Mouse (Mus musculus) frontal cortex, postnatal 25 days (tissue): ENCODE measurements around the gene Phc1.
A peak's percentile ranks its signal among the peaks of the same experiment; 100 is the strongest.
"Not testable (repeated sequence)": the region's sequence is repeated elsewhere in the genome, so short reads cannot be mapped to it uniquely, and the experiment has no call there.

Source experiments
- DNase-seq, 2 experiments: peaks; one replicate each; pipeline ENCODE4 v3.0.0; 2022; ENCODE audit warnings: low spot score in 2 of 2

Gene Phc1

DNA sequence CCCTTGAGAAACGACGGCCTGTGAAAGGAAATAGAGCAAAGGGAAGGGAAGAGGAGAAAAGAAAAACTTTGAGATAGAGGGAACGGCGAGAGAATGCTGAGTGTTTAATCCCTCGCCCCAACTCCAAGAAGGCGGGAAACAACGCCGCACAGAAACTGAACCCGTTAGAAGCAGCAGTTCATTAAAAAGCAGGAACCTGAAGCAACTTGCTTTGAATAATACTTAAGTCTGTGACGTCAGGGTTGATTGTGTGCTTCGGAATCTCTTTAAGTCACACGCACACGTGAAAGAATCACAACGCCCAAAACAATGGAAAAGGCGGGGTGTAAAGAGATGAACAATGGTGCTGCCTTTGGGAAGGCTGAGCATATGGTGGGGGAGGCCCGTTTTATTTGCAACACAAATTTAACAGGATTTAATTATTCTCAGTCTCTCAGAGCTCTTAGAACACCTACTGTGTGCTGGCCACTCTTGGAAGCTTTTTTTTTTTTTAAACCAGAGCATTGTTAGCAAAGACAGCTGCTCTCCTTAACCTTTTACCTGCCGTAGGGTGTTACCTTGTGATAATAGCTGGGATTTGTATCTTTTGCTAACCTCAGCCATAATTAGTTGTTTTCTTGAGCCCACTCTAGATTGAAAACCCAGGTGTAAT is at the start of gene Phc1:
Gene Phc1, minus strand, starts transcription at position 213 of the 652 bp plus-strand sequence.
- DNase-seq = peak in 1 of 2 experiments; percentile 9

DNA sequence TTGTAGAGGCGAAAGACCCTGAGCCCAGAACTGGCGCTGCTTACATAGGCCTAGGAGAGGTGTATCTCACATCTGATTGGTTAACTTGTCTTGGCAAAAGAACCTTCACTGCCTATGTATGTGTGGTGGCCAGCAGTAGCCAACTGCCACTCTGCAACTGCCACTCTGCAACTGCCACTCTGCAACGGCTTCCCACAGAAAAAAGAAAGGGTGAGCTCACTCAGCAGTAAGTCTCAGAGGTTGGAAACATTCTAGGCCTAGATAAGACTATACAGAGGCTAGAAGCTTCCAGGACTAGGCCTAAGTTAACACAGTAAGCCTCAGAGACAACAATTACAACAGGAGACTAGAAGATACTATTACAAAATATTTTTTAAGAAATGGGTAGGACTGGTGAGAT is 49.6 kb upstream of the Phc1 start:
- DNase-seq = not testable (repeated sequence)

DNA sequence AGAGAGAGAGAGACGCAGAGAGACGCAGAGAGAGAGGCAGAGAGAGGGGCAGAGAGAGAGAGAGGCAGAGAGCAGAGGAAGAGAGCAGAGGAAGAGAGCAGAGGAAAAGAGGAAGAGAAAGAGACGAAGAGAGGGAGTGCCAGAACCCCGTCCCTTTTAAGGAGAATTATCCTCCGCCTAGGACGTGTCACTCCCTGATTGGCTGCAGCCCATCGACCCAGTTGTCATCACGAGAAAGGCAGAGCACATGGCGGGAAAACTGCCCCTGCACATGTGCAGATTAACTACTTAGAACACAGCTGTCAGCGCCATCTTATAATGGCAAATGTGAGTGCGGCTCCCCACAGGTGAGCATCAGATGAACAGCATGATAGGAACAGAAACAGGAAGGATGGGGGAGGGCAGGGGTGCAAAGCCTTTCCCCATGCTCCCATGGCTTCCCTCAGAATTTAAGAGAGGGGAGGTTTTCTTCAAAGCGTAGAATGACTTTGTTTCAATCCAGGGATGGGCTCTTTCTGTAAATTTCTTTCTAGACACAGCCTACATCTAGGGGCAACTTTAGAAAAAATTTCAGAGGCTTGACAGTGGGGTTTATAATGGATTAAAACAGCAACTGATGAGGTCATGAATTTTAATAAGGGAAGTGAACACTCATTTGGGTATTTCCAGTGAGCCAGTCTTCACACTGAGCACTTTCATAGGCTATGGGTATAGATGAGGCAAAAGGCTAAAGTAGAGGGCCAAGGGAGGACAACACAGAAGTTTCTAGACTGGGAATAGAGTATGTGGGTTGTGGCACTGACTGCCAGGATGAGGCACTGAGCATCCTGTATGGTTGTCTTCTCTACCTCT is 47.0 kb upstream of the Phc1 start:
- not testable (repeated sequence) for DNase-seq

DNA sequence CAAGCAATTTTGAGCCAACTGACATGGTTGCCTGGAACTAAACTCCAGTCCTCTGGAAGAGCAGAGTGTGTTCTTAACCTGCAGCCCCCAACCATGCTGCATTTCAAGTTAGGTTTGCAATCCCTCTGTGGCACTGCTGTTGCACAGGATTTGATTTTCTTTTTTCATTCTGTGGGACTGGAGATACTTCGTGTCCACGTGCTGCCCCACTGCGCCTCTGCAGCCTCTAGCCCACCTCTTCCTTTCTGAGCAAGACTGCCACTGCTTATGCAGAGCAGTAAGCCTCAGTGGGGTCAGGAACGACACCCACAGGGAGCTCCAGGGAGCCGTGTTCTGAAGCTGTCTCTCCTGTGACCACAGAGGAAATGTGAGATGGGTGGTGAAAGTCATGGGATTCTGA is 45.4 kb upstream of the Phc1 start:
- DNase-seq = no peak

DNA sequence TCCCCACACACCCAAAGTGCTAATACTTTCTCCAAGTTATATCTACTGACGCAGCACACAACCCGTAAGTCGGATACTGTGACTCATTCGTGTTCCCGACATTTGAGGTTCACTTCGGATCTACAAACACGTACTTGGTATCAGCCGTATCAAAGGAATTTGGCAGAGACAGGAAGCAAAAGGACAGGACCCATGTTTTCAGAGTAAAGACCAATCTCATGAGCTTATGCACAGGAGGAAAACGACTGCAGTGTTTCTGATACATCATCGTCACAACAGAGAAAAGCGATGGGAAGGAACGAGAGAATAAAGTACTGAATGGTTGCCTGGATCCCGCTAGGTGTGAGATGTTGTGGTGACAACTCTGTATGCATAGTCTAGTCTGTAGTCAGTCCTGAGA is 44.5 kb upstream of the Phc1 start:
- no peak for DNase-seq

DNA sequence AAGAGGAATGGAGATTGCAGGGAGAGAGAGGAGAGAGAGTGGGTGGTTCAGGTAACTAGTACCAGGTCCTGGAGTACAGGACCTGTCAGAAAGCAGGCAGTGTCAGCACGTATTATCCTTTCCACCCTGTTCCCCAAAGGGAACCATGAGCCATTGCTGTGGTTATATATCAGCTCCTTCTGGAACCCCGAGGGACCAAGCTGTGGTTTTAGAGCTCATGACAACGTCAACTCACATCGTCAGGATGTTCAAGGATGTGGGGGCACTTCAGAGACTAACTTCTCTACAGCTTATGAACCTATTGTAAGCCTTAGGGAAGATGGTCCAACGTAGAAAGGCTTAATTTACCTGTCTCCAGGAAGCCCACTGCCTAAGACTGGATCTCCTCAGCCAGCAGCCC is 42.9 kb upstream of the Phc1 start:
- no peak for DNase-seq

DNA sequence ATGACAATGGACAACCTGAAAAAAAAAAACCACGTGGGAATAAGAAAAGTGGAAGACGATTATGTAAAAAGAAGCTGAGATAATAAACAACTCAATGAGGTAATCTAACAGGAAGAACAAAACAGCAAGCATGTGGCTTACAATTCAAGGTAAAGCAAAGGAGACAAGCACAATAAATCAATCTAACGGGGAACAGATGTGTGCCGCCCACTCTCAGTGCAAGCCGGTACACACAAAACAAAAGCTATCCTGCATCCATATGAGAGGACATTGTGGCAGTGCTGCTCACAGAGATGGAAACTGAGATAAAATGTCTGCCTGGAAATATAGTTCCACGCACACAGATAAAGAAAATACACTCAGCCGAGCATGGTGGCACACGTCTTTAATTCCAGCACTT is 41.7 kb upstream of the Phc1 start:
- no peak for DNase-seq

DNA sequence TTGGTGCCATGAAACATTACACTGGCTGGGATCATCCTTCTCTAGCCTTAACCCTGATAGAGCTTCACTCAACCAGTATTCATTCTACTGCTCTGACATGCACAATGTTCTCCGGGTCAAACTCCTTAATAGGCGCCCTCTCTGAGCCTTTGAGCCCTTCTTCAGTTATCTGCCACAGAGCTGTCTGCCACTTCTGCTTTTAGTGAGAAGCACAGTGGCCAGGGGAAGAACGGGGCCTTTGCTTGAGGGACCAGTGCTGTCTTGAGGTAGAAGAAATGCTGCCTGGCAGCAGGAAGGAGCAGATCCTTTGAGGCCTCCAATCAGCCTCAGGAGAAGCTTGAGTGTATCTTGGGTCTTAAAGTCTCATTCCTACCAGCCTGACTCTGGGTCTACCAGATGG is 27.9 kb upstream of the Phc1 start:
- no peak for DNase-seq

DNA sequence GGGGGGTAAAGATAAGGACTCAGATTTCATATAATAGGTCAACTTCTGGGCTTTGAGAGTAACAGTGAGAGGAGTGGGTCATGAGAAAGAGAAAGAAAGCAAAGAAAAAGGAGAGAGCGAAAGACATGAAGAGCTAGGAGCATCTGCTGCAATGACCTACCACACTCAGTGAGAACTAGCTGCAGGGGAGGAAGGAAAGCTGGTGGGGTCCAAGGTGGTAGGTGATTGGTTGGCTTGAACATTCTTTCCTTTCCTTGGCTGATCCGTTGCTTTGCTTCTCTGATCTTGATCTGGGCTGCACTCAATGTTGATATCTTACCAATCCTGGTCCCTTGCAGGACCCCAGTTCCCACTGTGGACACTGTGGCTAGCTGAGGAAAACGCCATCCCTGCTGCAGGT is 26.6 kb upstream of the Phc1 start:
- DNase-seq = no peak

DNA sequence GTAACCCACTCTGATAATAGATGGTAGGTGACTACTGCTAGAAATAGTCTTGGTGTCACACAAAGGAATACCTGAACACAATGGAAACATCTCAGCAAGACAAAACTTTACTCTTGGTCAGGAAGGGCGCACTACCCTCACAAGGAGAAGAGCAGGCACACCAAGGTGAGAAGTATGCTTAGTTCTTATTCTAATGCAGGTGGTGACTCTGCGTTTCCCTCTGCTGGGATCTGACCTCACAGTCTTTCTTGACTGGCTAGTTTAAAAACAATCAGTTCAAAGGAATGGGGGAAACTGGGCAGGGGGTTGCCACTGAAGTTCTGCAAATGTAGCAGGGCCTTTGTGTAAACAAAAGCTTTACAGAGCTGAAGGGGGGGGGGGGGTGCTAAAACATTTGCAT is 25.9 kb upstream of the Phc1 start:
- DNase-seq = no peak

DNA sequence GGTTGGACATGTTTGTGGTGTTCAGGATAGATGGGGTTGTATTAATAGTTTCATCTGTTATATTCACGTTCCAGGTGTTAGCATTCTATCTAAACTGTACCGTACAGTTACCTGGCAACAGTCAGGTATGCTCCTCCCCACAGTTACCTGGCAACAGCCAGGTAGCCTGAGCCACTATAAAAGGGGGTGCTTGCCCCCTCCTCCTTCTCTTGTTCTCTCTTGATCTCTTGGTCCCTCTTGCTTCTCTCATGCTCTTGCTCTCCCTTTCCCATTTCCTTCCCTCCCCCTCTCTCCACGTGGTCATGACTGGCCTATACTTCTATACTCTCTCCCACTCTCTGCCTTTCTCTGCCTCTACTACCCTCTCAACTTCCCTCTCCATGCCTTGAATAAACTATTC is 25.3 kb upstream of the Phc1 start:
- no peak for DNase-seq

DNA sequence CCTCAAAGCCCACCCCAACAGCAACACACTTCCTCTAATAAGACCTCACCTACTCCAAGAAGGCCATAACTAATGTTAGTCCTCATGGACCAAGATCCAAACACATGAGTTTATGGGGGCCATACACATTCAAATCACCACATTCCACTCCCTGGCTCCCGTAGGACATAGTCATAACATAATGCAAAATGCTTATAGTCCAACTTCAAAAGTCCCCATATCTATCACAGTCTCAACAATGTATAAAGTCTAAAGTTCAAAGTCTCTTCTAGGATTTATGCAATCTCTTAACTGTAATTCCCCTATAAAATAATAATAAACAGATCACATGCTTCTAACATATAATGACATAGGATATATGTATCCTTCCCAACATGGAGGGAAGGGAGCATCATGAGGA is 16.7 kb upstream of the Phc1 start:
- DNase-seq = no peak

DNA sequence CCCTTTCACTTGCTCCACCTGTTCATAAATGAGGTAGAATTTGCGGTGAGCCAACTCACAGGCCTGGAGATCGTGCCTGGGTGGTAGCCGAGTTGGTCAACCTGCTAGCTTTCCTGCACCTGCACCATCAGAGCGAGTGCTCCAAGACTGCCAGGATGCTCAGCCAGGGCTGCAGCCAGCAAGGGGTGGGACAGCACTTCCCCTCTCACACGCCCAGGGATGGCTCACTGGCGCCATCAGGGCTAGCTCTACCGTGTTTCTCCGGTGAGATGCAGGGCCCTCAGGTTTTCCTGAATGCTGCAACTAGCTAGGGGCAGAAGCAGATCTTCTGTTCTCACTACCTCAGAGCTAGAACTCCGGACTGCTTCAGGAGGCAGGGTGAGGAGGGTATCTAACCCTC is 15.5 kb upstream of the Phc1 start:
- DNase-seq = no peak

DNA sequence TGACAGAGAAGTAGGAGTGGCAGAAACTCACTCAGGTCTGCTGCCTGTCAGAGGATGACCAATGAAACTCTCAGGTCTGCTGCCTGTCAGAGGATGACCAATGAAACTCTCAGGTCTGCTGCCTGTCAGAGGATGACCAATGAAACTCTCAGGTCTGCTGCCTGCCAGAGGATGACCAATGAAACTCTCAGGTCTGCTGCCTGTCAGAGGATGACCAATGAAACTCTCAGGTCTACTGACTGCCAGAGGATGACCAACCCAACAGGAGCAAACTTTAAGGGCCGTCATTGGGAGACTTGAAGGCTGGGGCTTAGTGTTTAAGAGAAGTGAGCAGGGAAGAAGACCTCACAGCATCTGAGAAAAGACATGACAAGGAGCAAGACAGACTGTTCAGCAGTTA is 7.0 kb upstream of the Phc1 start:
- not testable (repeated sequence) for DNase-seq

DNA sequence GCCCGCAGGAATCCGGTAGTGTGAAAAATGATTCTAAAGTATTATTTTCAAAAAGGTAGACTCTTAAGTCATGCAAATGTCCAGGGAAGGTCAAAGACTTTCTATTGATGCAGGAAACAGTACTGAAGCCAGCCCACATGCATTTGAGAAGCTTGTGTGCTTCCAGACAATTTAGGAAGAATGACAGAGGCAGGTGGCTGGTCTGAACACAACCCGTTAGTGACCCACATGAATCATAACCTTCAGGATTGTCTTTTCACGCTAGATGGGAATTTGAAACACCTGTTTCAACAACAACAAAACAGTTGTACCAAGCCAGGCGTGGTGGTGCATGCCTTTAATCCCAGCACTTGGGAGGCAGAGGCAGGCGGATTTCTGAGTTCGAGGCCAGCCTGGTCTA is 6.0 kb upstream of the Phc1 start:
- no peak for DNase-seq

DNA sequence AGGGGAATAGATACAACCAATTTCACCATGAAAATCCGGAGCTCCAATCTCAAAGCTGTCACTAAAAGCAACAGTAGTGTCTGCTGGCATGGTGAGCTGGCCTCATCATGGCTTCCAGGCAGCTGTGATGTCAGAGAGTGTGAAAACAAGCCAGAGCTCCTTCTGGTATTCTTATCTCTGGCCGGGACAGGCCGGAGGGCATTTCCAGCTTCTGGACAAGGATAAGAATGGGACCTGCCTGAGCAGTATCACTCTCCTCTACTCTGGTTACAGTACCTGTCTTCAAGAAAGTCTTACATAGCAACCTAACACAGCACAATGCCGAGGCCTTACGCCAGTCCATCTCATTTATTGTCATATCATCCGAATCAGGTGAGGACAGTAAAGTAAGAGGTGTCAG is 5.4 kb upstream of the Phc1 start:
- DNase-seq = no peak

DNA sequence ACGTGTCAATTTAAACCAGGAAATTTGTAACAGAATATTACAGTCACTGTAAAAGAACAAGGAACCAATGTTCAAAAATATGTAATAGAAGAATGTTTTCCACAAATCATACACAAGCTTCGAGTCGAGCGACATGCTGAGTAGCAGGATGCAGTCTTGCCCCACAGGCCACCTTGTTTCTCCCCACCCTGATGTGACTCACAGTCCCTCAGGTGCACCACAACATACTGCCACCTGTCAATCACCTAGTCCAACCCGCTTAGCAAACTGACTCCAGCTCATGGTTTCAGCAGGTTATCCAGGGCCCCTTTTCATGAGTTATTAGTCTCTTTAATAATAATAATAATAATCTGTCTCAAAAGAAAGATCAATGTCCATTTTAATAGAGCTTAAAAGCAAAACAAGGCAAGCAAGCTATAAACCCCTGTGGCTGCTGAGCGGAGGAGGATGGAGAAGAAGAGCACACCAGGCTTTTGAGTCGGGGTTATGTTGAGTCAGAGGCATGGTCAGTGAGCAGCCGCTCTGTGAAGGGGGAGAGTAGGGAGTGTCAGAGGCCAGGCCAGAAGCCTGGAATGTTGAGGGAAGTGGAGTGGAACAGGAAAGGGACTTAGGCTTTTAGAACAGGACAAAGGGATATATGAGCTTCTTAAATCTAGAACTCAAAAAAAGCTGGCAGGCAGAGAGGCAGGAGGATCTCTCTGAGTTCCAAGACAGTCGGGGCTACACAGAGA is 4.2 kb upstream of the Phc1 start:
- no peak for DNase-seq

DNA sequence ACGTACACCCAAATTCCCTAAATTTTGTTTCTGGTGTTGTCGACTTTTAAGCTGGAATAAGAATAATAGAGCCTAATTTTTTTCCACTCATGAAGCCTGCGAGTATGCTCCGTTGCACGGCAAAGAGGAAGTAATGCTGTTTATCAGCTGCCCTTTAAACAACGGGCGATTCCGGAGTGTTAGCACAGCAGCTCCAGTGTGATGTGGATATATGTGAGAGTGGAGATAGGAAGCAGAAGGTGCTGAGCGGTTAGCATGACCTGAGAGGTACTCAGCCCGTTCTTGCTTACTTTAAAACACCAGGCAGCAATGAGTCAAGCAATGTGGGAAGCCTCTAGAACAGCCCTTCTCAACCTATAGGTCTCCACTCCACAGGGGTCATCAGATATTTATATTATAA is 3.4 kb upstream of the Phc1 start:
- DNase-seq = no peak

DNA sequence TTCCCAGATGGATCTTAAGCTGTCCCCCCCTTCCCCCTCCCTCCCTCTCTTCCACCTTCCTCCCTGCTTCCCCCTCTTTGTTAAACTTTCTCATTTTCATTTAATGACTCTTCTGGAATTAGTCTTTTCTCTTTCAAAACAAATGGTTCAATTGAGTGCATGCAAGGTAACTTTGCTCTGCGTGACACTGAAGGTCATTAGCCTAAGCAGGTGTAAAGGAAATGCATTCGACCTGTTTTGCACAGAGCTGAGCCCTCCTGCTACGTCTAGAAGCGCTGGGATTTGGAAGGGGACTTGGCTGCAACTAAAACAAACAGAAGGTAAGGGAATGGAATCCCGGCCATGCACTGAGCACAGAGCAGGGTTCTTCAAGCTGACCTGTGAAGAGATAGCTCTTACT is 1.8 kb upstream of the Phc1 start:
- no peak for DNase-seq

DNA sequence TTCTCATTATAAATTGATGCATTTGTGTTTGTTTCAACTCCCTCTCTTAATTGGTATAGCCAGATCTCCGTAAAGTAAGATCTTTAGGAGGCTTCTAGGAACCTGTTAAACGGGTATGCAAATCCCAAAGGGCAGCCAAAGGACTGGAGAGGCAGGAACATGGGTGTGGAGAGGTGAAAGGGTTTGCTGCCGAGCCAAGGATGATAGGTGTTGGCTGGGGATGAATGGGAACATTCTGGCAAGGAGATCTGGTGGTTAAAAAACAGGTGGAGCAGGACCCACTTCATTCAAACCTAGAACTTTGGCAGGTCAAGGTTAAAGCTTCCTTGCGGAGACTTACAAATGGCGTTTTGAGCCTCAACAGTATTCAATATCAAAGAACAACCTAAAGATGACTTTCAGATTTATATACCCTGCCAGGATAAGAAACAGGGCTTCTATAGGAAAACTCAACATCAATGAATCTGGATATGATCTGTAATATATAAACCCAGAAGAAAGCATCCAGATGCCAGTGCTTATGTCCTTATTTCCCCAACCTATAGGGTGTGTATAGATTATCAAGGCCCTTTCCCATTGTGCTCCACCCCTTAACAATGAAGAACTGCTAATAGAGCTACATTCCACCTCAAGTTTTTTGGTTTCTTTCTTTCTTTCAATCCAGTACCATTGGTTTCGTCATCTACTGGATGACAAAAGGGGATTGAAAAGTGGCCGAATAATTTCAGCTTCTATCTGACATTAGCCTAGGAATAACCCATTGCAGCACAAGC is 863 bp upstream of the Phc1 start:
- DNase-seq = no peak

DNA sequence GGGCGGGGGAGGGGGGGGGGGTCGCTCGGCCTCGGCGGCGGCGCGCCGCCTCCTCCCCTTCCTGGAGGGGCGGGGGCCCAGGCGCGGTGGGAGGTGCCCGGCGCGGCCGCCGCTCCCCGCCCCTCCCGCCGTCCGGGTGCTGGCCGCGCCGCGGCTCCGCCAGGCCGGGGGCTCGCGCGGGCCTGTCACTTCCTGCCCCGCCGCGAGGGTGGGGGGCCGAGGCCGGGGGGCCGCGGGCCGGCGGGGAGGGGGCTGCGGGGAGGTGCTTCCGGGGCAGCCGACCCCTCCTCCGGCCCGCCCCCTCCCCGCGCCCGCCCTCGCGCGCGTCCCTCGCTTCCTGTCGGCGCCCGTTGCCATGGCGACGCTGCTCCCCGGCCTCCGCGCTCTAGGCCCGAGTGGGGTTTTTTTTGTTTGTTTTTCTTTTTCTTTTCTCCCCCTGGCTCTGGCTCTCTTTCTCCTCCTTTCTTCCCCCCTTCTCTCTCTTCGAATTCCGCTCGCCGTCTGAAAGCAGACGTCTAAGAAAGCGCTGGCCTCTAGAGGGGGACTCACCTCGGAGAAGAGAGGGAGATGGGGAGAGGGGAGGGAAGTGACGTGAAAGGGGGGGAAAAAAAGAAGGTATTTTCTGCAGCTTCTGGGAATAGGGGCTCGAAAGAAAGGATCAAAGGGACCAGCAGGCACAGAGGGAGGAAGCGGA is 566 bp downstream of the Phc1 start:
- DNase-seq = peak; percentile 56 to 66
